Mouse (Mus musculus) hindbrain, embryonic 10.5 days (tissue): ENCODE results near the gene Smim1. TPM values are rescaled to one million over a fixed set of nuclear protein-coding genes. Genes with fewer than 3 reads are reported as not detected.
A peak's percentile ranks its signal among the peaks of the same experiment; 100 is the strongest.

Source experiments
- DNase-seq: peaks from one replicate; pipeline ENCODE4 v3.0.0-alpha.2; 2017; ENCODE audit warnings: low spot score
- H3K27ac ChIP-seq: fragments of 300-500 bp; sonication (generic); 2 replicates; pipeline ENCODE4 v1.5.1; 2016; ENCODE audit warnings: mild to moderate bottlenecking, moderate library complexity
- H3K27me3 ChIP-seq: fragments of 300-500 bp; sonication (generic); 2 replicates; pipeline ENCODE4 v1.6.1; 2016; ENCODE audit warnings: mild to moderate bottlenecking; ENCODE audit not compliant: poor library complexity, insufficient read depth, severe bottlenecking
- H3K36me3 ChIP-seq: fragments of 300-500 bp; sonication (generic); 2 replicates; pipeline ENCODE4 v1.6.1; 2016; ENCODE audit warnings: mild to moderate bottlenecking, moderate library complexity
- H3K4me1 ChIP-seq: fragments of 300-500 bp; sonication (generic); replicated peaks from 2 replicates; pipeline ENCODE4 v1.6.1; 2016; ENCODE audit warnings: mild to moderate bottlenecking
- H3K4me3 ChIP-seq: fragments of 300-500 bp; sonication (generic); 2 replicates; pipeline ENCODE4 v1.5.1; 2016; ENCODE audit warnings: mild to moderate bottlenecking, moderate library complexity
- H3K9me3 ChIP-seq: fragments of 300-500 bp; sonication (generic); 2 replicates; pipeline ENCODE4 v1.6.1; 2016; ENCODE audit warnings: mild to moderate bottlenecking, moderate library complexity
- WGBS: fragments of 180-500 bp; shearing (Covaris S2); methylation state at CpG from one replicate; pipeline ENCODE4 v1.1.7; 2016; 5-methylcytosine and 5-hydroxymethylcytosine counted together
- polyA plus RNA-seq: library from polyadenylated mRNA; unstranded; fragments of >200 nt; fragmentation: Nextera tagmentation; extraction: Ambion mirVana; gene quantifications from 2 replicates; pipeline ENCODE4 v1.2.1, GENCODE M21; 2016

The Smim1 gene
- polyA plus RNA-seq, 1 experiment from 2014 or later = 25.9 TPM

DNA sequence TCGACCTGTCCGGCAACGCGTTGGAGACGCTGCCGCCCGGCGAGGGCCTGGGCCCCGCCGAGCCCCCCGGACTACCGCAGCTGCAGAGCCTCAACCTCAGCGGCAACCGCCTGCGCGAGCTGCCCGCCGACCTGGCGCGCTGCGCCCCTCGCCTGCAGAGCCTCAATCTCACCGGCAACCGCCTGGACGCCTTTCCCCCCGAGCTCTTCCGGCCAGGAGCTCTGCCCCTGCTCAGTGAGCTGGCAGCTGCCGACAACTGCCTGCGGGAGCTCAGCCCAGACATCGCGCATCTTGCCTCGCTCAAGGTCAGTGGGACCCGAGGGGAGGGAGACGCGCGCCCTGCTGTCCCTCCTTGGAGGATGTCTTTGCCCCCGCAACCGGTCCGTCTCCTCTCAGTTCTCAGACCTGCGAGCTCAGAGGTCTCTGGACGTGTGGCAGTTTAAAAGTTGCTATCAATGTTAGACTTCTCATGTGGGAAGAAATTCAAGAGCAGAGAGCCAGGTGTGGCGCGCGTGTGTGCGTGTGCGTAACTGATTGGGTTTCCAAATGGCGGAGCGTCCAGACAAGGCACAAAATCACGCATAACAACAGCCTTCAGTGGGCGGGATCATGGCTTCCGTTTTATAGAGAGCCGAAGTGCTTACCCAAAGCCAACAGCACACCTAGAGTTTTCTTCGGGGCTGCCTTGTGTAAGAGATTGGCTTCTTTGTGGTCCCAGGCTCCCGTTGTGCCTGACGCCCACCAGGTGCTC is 13.7 kb downstream of the Smim1 start:
- WGBS = 3% methylated on average over 55 of the region's 55 CpGs
- peaks cover 46% of the 10 kb centered on the region for H3K36me3 ChIP-seq
- H3K27me3 ChIP-seq = no peaks in the 10 kb centered on the region
- H3K4me3 ChIP-seq = peak overlapping the region; percentile 100
- peaks cover 35% of the 10 kb centered on the region for H3K4me1 ChIP-seq
- no peaks in the 10 kb centered on the region for H3K9me3 ChIP-seq
- DNase-seq = peak; percentile 19
- peak overlapping the region; percentile 90 for H3K27ac ChIP-seq

GRCm38 (mm10) chr4:154011646-154012089 is 14.4 kb downstream of the Smim1 start, which contains the start of gene Lrrc47:
Gene Lrrc47, plus strand, starts transcription at chr4:154011731.
- Histone ChIP-seq H3K4me3 (peak within 1 kb of the TSS; percentile 100), H3K36me3 (peaks cover 46% of the 10 kb centered on the region), H3K27me3 (no peaks in the 10 kb centered on the region), H3K4me1 (peaks cover 35% of the 10 kb centered on the region), H3K27ac (peak within 1 kb of the TSS; percentile 90), H3K9me3 (no peaks in the 10 kb centered on the region)
- DNase-seq = peak; percentile 87
- WGBS = under 1% methylated on average over 59 of the region's 59 CpGs

DNA sequence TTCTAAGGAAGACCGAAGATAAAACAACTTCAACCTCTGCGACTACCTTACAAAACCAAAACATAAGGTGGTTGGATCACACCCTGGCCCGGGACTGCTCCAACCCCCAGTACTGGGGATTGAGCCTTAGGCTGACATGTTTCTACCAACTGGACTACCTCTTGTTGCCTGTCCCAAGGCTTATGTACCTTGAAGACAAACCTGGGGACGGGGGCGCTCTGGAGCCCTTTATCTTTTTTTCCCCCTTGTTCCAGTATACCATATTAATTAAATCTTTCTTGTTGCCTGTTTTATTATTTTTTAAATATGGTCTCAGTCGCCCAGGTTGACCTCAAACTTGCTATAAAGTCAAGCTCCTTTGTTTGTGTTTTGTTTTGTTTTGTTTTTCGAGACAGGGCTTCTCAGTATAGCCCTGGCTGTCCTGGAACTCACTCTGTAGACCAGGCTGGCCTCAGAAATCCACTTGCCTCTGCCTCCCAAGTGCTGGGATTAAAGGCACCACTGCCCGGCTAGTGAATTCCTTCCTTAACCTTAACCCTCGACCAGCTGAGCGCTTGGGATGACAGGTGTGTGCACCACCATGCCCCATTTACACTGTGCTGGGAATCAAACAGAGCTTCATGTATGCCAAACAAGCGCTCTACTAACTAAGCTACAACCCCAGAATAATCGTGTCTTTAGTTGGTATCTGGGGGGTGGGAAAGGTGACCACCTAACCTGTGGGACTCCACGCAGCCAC is 15.0 kb downstream of the Smim1 start:
- H3K9me3 ChIP-seq = no peaks in the 10 kb centered on the region
- peak overlapping the region; percentile 90 for H3K27ac ChIP-seq
- H3K4me3 ChIP-seq = peak overlapping the region; percentile 100
- H3K27me3 ChIP-seq = no peaks in the 10 kb centered on the region
- H3K4me1 ChIP-seq = peaks cover 35% of the 10 kb centered on the region
- 29% methylated on average over 13 of the region's 13 CpGs for WGBS
- H3K36me3 ChIP-seq = peaks cover 46% of the 10 kb centered on the region
- no peak for DNase-seq

- Histone ChIP-seq H3K36me3 (peaks cover 52% of the 10 kb centered on the region), H3K4me3 (no peak overlapping the region), H3K27ac (no peak overlapping the region), H3K27me3 (no peaks in the 10 kb centered on the region), H3K9me3 (no peaks in the 10 kb centered on the region), H3K4me1 (peaks cover 18% of the 10 kb centered on the region)
- 81% methylated on average over 4 of the region's 4 CpGs for WGBS
- no peak for DNase-seq
Measured at GRCm38 (mm10) chr4:154007759-154008158, 18.3 kb downstream of the Smim1 start.

DNA sequence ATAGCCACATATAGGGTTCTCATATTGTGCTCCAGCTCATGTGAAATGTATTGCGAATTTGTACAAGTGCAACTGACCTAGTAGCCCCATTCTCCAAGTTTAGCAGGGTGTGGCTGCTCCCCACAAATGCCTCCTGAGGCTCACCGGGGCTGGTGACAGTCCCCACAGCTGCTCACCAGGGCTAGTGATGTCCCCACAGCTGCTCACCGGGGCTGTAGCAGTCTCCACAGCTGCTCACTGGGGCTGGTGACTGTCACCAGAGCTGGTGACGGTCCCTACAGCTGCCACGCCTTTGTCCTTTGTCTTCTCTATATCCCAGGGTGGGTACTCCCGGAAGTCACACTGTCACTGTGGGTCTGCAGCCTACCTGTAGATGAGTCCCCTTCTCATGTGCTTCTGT is 19.8 kb downstream of the Smim1 start:
- 89% methylated on average over 6 of the region's 6 CpGs for WGBS
- peaks cover 5% of the 10 kb centered on the region for H3K4me1 ChIP-seq
- no peaks in the 10 kb centered on the region for H3K27me3 ChIP-seq
- H3K36me3 ChIP-seq = peaks cover 63% of the 10 kb centered on the region
- 0 out of 2 replicates have a peak overlapping the region, but pooled peaks have one; percentile 35 for H3K27ac ChIP-seq
- no peak for DNase-seq
- no peaks in the 10 kb centered on the region for H3K9me3 ChIP-seq
- H3K4me3 ChIP-seq = no peak overlapping the region

DNA sequence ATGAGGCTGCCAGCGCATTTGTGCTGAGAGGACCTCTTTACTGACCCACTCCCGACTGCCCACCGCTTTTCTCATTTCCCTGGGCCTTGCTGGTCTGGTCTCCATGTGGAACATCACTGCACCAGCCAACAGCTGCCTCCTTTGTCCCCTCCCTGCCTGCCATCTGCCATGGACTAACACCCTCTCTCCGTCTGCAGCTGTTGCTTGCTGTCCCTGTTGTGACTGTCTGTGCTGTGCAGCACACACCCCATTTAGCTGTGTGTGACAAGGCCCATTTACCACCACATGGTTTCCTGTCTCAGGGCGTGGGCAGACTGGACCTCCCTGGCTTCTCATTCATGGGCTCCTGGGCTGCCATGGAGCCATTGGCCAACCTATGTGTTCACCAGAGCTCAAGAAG is 20.5 kb downstream of the Smim1 start:
- 88% methylated on average over 5 of the region's 5 CpGs for WGBS
- Histone ChIP-seq H3K9me3 (no peaks in the 10 kb centered on the region), H3K36me3 (peaks cover 63% of the 10 kb centered on the region), H3K4me1 (no peaks in the 10 kb centered on the region), H3K4me3 (no peak overlapping the region), H3K27me3 (no peaks in the 10 kb centered on the region), H3K27ac (no peak overlapping the region)
- no peak for DNase-seq

DNA sequence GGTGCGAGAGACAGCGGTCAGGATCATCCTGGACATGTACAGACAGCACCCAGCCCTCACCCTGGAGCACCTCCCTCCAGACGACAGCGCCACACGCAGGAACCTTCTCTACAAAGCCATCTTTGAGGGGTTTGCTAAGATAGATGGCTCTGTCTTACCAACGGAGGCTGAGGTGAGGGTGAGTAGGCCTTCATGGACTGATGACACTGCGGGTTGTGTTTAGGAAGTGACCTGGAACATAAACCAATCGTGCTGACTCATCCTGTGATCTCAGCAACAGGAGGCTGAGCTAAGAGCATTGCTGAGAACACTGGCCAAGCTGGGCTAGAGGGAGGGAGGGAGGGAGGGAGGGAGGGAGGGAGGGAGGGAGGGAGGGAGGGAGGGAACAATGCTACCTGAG is 32.5 kb downstream of the Smim1 start:
- no peak overlapping the region for H3K27ac ChIP-seq
- 90% methylated on average over 8 of the region's 8 CpGs for WGBS
- H3K9me3 ChIP-seq = no peaks in the 10 kb centered on the region
- peaks cover 100% of the 10 kb centered on the region for H3K36me3 ChIP-seq
- no peaks in the 10 kb centered on the region for H3K27me3 ChIP-seq
- no peak overlapping the region for H3K4me3 ChIP-seq
- DNase-seq = no peak
- no peaks in the 10 kb centered on the region for H3K4me1 ChIP-seq

- Histone ChIP-seq H3K27me3 (no peaks in the 10 kb centered on the region), H3K27ac (no peak overlapping the region), H3K4me3 (no peak overlapping the region), H3K9me3 (no peaks in the 10 kb centered on the region), H3K36me3 (peaks cover 100% of the 10 kb centered on the region), H3K4me1 (no peaks in the 10 kb centered on the region)
- 93% methylated on average over 10 of the region's 10 CpGs for WGBS
- DNase-seq = no peak
Measured at GRCm38 (mm10) chr4:153992715-153993114, 33.3 kb downstream of the Smim1 start.

DNA sequence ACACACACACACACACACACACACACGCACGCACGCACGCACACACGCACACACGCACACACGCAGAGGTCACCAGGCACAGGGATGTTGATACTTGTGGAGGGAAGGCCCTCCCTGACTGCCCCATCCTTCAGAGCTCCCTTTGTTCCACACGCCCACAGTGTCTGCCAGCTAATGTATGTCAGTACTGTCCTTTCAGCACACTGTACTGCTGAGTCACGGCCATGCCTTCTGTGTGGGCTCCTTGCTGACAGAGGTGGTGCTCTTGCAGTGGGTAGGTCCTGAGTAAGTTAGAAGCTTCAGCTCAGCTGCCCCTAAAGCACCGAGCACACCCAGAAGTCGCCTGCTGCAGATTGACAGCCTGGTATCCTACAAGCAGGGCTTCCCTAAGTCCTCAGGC is 45.6 kb downstream of the Smim1 start:
- H3K27ac ChIP-seq = no peak overlapping the region

DNA sequence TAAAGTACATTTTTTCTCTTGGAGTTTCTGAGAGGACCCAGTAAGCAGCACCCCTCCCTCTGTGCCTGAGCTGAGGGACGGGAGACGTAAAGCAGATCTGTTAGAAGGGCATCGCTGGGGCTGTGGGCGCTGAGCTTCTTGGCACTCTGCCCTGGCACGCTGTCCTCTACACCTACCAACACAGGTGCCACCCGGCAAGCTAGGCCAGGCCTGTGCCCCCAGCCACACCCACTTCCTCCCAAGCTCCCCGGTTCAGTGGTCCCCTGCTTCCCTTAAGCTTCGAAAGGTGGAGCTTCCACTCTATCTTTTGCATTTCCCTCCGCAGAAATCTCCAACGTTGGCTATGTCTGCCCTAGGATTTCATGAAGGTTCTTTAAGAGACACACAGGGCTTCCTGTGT is 46.8 kb downstream of the Smim1 start:
- no peak overlapping the region for H3K4me3 ChIP-seq
- no peaks in the 10 kb centered on the region for H3K27me3 ChIP-seq
- peaks cover 54% of the 10 kb centered on the region for H3K36me3 ChIP-seq
- WGBS = 94% methylated on average over 10 of the region's 10 CpGs
- H3K9me3 ChIP-seq = no peaks in the 10 kb centered on the region
- DNase-seq = no peak
- peaks cover 21% of the 10 kb centered on the region for H3K4me1 ChIP-seq
- H3K27ac ChIP-seq = no peak overlapping the region

More for the DNA sequence above, 45.6 kb downstream of the Smim1 start:
- WGBS = 90% methylated on average over 11 of the region's 11 CpGs
- no peak for DNase-seq
- Histone ChIP-seq H3K9me3 (no peaks in the 10 kb centered on the region), H3K27me3 (no peaks in the 10 kb centered on the region), H3K4me1 (peaks cover 18% of the 10 kb centered on the region), H3K4me3 (no peak overlapping the region), H3K36me3 (peaks cover 66% of the 10 kb centered on the region)

- Histone ChIP-seq H3K27ac (peak overlapping the region; percentile 93; the same call in 1 of the 2 replicates), H3K4me1 (peaks cover 30% of the 10 kb centered on the region), H3K27me3 (no peaks in the 10 kb centered on the region), H3K9me3 (no peaks in the 10 kb centered on the region), H3K4me3 (peak overlapping the region; percentile 94), H3K36me3 (peaks cover 32% of the 10 kb centered on the region)
- DNase-seq = no peak
- WGBS = 44% methylated on average over 6 of the region's 6 CpGs
Measured at GRCm38 (mm10) chr4:153975768-153976167, 50.3 kb downstream of the Smim1 start.

GRCm38 (mm10) chr4:153975292-153975662 is 50.8 kb downstream of the Smim1 start:
- WGBS = under 1% methylated on average over 33 of the region's 33 CpGs
- Histone ChIP-seq H3K4me1 (peaks cover 30% of the 10 kb centered on the region), H3K9me3 (no peaks in the 10 kb centered on the region), H3K27me3 (no peaks in the 10 kb centered on the region), H3K36me3 (peaks cover 32% of the 10 kb centered on the region), H3K4me3 (peak overlapping the region; percentile 94), H3K27ac (peak overlapping the region; percentile 93)
- no peak for DNase-seq
